Mouse (Mus musculus) layer of hippocampus, adult 9-11 months (tissue): ENCODE measurements at regions not wholly inside any gene's neighbourhood (a gene's known extent, or its start where the extent isn't known, plus 50 kb on each side); places are given as distances from the start of the nearest gene placed in this dataset.
"Not testable (repeated sequence)": the region's sequence is repeated elsewhere in the genome, so short reads cannot be mapped to it uniquely, and the experiment has no call there.

ENCODE experiments used
- DNase-seq: peaks from one replicate; pipeline ENCODE4 v3.0.0; 2022

DNA sequence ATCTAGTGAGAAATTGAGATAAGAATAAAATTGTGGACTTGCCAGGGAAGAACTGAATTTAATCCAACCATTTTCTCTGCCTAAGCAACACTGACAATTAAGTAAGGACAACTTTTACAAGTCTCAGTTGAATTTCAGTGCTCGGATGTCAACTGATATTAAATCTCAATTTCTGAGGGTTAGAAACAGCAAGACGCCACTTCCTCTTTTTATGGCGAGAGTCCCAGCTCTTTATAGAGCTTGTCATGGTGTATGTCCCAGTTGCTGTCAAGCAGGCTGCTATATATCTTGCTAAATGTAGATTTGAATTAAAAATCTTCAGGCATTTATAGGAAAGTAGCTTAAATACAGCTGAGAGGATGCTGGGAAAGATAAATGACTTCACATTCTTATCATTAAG lies 697.8 kb upstream of the Got2 start:
- DNase-seq, result no peak

DNA sequence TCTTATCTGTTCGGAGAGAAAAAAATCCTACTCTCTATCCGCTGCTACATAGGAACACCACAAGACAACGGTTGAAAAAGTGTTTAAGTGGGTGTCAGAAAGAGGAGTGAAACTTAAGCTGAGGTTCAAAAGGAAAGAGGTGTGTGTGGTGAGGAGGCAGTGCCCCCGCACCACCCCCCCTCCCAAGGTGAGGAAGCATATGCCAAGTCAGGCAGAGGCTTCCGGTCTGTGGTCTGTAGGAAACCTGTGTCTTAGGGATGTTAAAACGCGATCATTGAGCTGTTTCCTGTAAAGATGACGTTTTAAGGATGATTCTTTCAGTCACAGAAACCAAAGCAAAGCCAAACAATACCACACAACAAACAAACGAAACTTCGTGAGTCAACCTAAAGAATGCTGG lies 664.2 kb upstream of the Got2 start:
- DNase-seq, result no peak

DNA sequence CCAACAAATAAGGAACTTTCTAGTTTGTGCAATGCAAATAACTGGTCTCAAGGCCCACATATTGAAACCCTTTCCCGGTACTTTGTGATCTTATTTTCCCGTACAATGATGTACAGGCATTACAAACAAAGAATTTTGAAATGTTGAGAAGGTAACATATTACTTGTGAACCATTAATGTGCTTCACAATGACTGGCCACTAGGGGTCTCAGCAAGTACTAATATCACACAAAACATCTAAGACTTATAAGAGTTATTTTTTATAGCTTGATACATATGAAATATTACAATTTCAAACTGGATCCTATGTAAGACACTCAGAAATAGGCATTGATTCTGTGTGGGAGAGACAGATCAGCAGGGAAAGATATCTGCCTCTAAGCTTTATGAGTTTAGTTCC lies 662.1 kb upstream of the Got2 start:
- no peak for DNase-seq

DNA sequence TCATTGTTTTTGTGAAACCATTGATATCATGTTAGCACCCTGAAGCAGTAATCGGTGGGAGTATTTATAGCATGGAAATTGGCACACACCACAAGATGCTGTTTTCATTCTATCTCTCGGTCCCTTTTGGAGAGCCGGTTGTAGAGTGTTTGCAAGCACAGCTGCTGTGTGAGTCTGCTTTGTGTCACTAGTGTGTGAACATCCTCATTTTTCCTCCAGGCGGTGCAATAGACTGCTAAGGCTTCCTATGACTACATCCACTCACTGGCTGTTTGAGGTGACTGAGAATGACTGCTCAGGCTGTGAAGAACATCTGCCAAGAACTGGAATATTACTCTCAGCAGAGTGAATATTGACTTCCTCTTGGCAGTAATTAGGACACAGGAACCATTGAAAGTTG lies 660.3 kb upstream of the Got2 start:
- DNase-seq, result peak; percentile 24

DNA sequence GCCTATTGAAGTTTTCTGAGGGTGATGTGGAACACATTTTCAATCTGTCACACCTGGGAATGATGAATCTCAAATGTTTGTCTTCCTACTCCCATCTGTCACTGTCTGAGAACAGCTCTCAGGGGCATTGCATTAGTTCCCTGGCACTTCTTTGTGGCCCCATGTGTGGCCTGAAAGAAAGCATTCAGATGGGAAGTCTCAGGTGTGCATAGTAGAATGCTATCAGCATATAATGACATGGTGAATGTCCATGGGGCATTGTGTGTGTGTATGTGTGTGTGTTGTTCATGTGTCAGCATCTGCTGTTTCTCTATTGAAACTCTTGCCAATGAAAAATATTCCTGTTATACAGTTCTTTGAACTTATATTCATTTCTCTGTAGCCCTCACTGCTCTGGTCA lies 659.8 kb upstream of the Got2 start:
- DNase-seq, result no peak

DNA sequence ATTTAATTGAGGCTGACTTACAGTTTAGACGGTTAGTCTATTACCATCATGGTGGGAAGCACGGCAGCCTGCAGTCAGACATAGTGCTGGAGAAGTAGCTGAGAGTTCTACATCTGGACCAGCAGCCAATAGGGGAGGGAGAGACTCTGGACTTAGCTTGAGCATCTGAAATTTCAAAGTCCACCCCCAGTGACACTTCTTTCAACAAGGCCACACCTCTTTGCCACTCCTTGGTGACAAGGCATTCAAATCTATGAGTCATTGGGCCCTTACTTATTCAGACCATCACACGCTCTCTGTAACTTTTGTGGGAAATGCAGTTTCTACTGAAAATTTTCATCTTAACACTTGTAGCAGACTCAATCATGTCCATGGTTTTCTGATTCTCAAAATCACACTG lies 653.9 kb upstream of the Got2 start:
- DNase-seq, result no peak

DNA sequence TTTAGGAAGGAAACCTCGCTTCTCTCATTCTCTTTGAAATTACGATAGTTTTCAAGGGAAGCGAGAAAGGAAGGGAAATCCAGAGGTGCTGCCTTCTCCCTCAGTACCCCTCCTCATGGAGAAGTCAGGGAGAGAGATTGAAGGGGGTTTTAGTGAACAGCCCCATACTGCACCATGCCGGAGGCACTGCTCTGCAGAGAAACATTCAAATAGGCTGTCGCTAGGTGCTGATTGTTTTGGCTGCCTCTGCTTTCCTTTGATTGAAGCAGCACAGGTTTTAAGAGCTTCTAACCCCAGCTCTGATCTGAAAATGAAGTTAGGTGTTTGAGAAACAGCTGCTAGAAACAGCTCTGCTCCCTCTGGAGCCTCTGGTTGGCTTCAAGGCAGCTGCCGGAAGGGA lies 610.5 kb upstream of the Got2 start:
- no peak for DNase-seq

DNA sequence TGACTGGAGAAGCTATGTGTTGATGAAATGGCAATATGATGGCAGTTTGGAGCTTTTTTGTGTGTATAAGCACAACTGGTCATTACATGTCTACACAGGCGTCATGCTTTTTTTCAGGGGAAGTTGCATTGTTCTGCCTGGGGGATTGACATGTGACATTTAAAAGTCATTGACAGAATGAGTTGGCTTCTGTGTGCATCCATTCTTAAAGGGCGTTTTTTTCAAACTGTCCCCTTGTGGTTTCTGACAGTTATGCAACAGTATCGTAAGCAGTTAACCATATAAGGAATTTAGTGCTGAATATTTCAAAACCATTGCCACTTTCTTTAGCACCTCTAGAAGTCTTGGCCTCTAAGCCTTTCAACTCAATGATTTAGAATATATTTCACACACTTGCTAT lies 607.1 kb upstream of the Got2 start:
- no peak for DNase-seq

DNA sequence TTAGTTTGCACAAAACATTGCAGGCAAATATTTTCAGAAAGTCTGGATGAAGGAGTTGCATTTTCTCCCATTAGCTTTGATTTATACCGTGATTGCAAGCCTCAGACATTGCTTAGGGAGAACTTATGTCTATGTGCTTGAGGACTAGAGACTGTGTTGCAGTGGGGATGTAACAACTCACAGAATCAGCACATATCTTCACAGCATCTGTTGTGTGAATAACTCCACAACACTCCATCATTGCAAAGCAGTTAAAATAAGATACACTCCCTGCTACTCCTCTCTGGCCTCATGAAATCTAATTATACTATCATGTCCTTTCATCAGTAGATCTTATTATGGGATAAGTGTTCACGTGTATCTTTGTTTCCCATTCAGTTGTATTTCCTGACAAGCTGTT lies 601.5 kb upstream of the Got2 start:
- no peak for DNase-seq

- no peak for DNase-seq
Measured at GRCm38 (mm10) chr8:96488741-96489453, 600.5 kb upstream of the Got2 start.

DNA sequence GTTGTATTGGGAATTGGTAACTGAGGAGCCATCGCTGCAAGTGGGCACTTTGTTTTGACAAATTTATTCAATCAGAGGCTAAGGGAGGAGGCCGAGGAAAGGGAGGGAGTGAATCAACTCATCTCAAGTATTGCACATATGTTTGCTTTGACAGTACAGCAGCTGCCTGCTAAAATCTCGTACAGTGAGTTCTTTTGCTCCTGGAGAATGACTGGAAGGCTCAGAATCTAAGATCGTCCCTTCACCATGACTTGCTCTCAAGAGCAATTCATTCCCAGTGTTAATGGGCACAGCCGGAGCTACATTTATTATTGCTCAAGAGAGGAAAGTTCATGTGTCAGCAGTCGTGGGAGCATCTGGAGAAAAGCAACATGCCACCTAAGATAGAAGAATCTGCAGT lies 567.6 kb upstream of the Got2 start:
- DNase-seq, result peak; percentile 56

- peak; percentile 12 for DNase-seq
Measured at GRCm38 (mm10) chr8:96455336-96455735, 567.0 kb upstream of the Got2 start.

DNA sequence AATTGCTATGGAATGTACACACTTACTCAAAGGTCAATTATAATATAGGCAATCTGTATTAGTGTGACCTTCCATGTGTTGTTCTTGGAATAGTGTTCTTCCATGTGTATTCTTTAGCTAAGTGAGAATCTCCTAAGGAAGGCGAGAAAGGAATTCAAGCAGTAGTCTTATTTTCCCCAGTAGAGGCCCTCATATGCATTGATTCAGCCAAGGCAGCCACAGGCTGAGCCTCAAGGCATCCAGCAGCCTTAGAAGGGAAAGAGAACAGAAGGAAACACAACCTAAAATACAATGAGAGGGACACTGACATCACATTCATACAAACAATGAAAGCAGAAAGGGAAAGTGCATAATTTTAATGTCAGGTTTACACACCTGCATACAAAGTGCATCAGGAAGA lies 541.4 kb upstream of the Got2 start:
- DNase-seq, result no peak

- no peak for DNase-seq
Measured at GRCm38 (mm10) chr8:96426900-96427299, 538.6 kb upstream of the Got2 start.

DNA sequence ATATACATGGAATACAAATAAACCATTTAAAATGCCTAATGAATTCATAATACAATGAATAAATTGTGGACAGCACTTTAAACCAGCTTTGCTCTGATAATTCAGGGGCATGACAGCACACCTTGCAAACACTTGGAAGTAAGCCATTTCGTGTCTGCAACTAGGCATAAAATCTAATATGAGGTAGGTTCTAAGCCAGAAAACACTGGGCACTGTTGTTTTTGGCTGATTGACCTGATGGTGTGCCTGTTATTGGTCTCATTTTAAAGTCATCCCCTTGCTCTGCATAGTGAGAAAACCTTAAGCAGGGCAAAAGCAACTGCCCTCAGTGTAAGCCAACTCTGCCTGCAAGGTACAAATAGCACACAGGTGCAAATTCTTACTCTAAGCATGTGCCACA lies 521.3 kb upstream of the Got2 start:
- no peak for DNase-seq

GRCm38 (mm10) chr8:96404549-96405145 lies 516.3 kb upstream of the Got2 start:
- DNase-seq, result no peak

GRCm38 (mm10) chr8:96403669-96404068 lies 515.3 kb upstream of the Got2 start:
- DNase-seq, result no peak

GRCm38 (mm10) chr8:96399381-96399780 lies 511.0 kb upstream of the Got2 start:
- DNase-seq, result not testable (repeated sequence)

- DNase-seq, result peak; percentile 61
Measured at GRCm38 (mm10) chr8:96393024-96393423, 504.7 kb upstream of the Got2 start.

- DNase-seq, result no peak
Measured at GRCm38 (mm10) chr8:96389251-96389650, 500.9 kb upstream of the Got2 start.

GRCm38 (mm10) chr8:96370500-96370899 lies 482.2 kb upstream of the Got2 start:
- no peak for DNase-seq

DNA sequence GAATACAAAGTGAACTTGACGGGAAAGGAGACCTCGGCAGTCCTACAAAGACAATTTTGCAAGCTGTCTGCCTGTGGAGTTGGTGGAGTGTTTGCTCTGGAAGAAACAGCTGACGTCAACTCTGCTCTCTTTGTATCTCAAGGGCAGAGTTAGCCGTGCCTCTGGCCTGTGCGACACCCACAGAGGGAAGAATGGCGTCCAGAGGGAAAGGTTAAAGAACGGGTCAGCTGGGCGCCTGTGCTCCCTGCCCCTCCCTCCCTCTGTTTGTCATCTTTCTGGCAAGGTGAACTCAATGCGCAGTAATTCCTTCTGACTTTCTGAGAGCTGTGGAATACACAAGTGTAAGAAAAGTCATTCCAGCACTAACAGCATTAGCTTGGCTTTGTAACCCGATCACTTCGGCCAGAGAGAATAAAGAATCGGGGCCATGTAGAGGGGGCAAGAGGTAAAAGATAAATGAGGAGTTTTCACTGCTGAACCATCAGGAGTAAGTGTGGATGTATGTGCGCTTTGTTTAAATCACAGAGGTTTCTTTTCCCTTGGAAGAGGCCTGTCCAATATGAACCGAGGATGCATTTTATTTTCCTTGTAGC lies 474.6 kb upstream of the Got2 start:
- no peak for DNase-seq

DNA sequence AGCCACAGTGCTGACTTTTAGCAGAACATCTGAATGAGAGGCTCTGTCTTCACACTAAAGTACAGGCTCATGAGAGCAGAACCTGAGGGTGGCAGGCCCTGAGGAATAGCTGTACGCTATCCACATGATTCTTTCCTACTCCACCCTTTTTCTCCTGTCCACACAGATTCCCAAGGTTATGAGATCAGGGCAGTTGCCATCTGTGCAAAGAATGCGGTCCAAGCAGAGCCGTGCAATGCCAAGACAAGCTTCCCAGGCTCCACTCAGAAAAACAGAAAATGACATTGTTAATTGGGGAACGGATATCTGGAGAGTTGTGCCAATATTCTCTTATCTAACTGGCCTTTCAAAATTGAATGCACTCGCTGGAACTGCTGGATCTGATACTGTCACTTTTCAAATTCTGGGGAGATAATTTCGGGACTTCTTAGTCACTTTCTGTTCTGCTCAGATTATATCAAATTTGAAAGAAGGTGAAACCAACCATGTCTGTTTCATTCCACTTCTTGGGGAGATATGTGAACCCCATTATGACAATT lies 462.3 kb upstream of the Got2 start:
- DNase-seq, result no peak

- no peak for DNase-seq
Measured at GRCm38 (mm10) chr8:96349503-96349902, 461.2 kb upstream of the Got2 start.
